8 mouse cellular contexts compared by ENCODE assay signal in genomic region chr3:152345732-152346632, GRCm38 (mm10). TPM values are rescaled to one million over a fixed set of nuclear protein-coding genes. Genes with fewer than 3 reads are reported as not detected.
A peak's percentile ranks its signal among the peaks of the same experiment; 100 is the strongest.
DNase-seq lines count a peak whose midpoint lies in the region; ATAC-seq lines count a peak whose summit lies in the region.

Gene Usp33 (plus strand): TSS chr3:152346478.

- no peaks in the 10 kb centered on the region for H3K27me3 ChIP-seq in intestine, embryonic 14.5 days (replicated peaks; ENCODE audit: control insufficient read depth, insufficient read depth, low read length)

- peak within 1 kb of the TSS; percentile 87 for H3K9ac ChIP-seq in intestine, embryonic 14.5 days (ENCODE audit: low read length)

- DNase-seq in adrenal gland, adult (ENCODE audit: inconsistent age in 2 of 2, low spot score in 1 of 2): peak; percentile 97 to 98
- peak; percentile 94 for DNase-seq in embryo, embryonic 10.5 days (ENCODE audit: low spot score)
- DNase-seq in gastrocnemius, postnatal 25 days: peak; percentile 96
- peak; percentile 95 for DNase-seq in intestine, embryonic 14.5 days (ENCODE audit: low spot score)
- DNase-seq in left cerebral cortex, postnatal 14 days (ENCODE audit: low spot score in 2 of 2): peak; percentile 93 to 94
- DNase-seq in mesoderm, embryonic 11.5 days (ENCODE audit: low read depth, low spot score): peak; percentile 93
- peak; percentile 89 to 91 for DNase-seq in right cerebral cortex, postnatal 36 days (ENCODE audit: low spot score in 2 of 2)
- peak; percentile 91 for DNase-seq in yolk sac, embryonic 10.5 days (ENCODE audit: low spot score)

- peak within 1 kb of the TSS; percentile 75 for H3K27ac ChIP-seq in intestine, embryonic 14.5 days (ENCODE audit: low read depth)

- intact Hi-C loops in left cerebral cortex, postnatal 14 days (cut with DNase I): no loop called here

- H3K36me3 ChIP-seq in intestine, embryonic 14.5 days (ENCODE audit: control insufficient read depth, insufficient read depth, low read length): no peaks in the 10 kb centered on the region

- 8% methylated on average over 36 of the region's 44 CpGs for WGBS in intestine, embryonic 14.5 days

- ATAC-seq in intestine, embryonic 14.5 days (replicated peaks; ENCODE audit: low FRiP score, low TSS enrichment, low read depth): peak; percentile 94

- H3K9me3 ChIP-seq in intestine, embryonic 14.5 days (ENCODE audit: control insufficient read depth, low read length): no peaks in the 10 kb centered on the region

- H3K4me3 ChIP-seq in intestine, embryonic 14.5 days (ENCODE audit: low read depth, low read length): peak within 1 kb of the TSS; percentile 75

- H3K4me1 ChIP-seq in intestine, embryonic 14.5 days (replicated peaks; ENCODE audit: control insufficient read depth, insufficient read depth, low read length): peaks cover 21% of the 10 kb centered on the region

- peak within 1 kb of the TSS; percentile 60 for H3K4me2 ChIP-seq in intestine, embryonic 14.5 days (ENCODE audit: low read length)

RNA-seq across cellular contexts. Expression of gene Usp33, which starts in this region (rescaled TPM):
- 10 to 100 TPM; 17.6 to 22.9 TPM for total RNA-seq in gastrocnemius, postnatal 25 days (2021)
- 51.0 and 52.3 TPM in 2 replicates for polyA plus RNA-seq in intestine, embryonic 14.5 days (2014; fragmentation: Nextera tagmentation; extraction: Ambion mirVana)
- 100 to 1,000 TPM; 123 to 127 TPM for total RNA-seq in left cerebral cortex, postnatal 14 days (2021)

Comparison
In these comparisons a context has a peak if more than half of its experiments do, and no peak if none do; other contexts are left out.
1. Peak in every context shown above with its lines: DNase-seq, ATAC-seq, H3K4me3 ChIP-seq and H3K27ac ChIP-seq.
2. RNA of gene Usp33 (total RNA-seq): 123 to 127 TPM in left cerebral cortex, postnatal 14 days; 17.6 to 22.9 TPM in gastrocnemius, postnatal 25 days; every median in the first group is over 4 times any median in the second.